Mouse (Mus musculus) bone marrow, adult 2 months (tissue): ENCODE data around the gene Pabpn1.

ENCODE experiments used
- CTCF ChIP-seq: fragments of 200-500 bp; IDR thresholded peaks from 2 replicates; pipeline ENCODE4 v1.5.1; 2011; ENCODE audit warnings: low read length, control low read depth; ENCODE audit not compliant: control insufficient read depth, insufficient read depth
- POLR2A ChIP-seq: fragments of 200-500 bp; IDR thresholded peaks from 2 replicates; pipeline ENCODE4 v1.6.1; 2011; ENCODE audit warnings: low read depth, mild to moderate bottlenecking, control low read depth, low read length, borderline replicate concordance; ENCODE audit not compliant: control insufficient read depth

GRCm38 (mm10) chr14:54893651-54894181 is 1.4 kb downstream of the Pabpn1 start:
- TF ChIP-seq CTCF: no peak
- no peak; the same call in 1 of the 2 replicates for TF ChIP-seq POLR2A
